Mouse (Mus musculus) left cerebral cortex, postnatal 14 days (tissue): Measurements from ENCODE around the gene Mtcl1. TPM values are rescaled to one million over a fixed set of nuclear protein-coding genes. Genes with fewer than 3 reads are reported as not detected.

Experiments
- DNase-seq, 2 experiments: peaks; one replicate each; pipeline ENCODE4 v3.0.0; 2021 to 2022; ENCODE audit warnings: low spot score in 2 of 2, mixed read lengths in 1 of 2
- intact Hi-C: fragments of 180-260 bp; cut with DNase I; formaldehyde crosslinking; loops from one replicate; pipeline ENCODE4 v1.15.1; 2025
- total RNA-seq, 2 experiments: library from RNA; stranded (reverse); gene quantifications; 2 replicates each; pipeline ENCODE4 v1.2.3; 2021

Mtcl1 gene
- total RNA-seq, 2 experiments from 2014 or later = 62.7 to 87.2 TPM

- DNase-seq = no peak
- intact Hi-C loops = no loop called here
Observed at GRCm38 (mm10) chr17:66301906-66302305, 147.6 kb downstream of the Mtcl1 start.

GRCm38 (mm10) chr17:66301267-66301666, 148.3 kb downstream of the Mtcl1 start:
- intact Hi-C loops = no loop called here
- no peak for DNase-seq

GRCm38 (mm10) chr17:66297721-66298120, 151.8 kb downstream of the Mtcl1 start:
- intact Hi-C loops = no loop called here
- no peak for DNase-seq

GRCm38 (mm10) chr17:66293581-66293980, 156.0 kb downstream of the Mtcl1 start:
- DNase-seq = no peak
- intact Hi-C loops = no loop called here

GRCm38 (mm10) chr17:66289894-66290293, 159.7 kb downstream of the Mtcl1 start:
- intact Hi-C loops = no loop called here
- no peak for DNase-seq

Other genes starting within 250 kb of the Mtcl1 start
- 100 to 1,000 TPM; 135 to 144 TPM for gene Rab12, start 70.0 kb upstream of the Mtcl1 start, total RNA-seq
- gene Themis3, start 144.9 kb upstream of the Mtcl1 start, total RNA-seq = under 1 TPM; 0.13 to 0.17 TPM